Mouse (Mus musculus): Measurements from ENCODE around the gene Mum1.

Gene Mum1

GRCm38 (mm10) chr10:80226416-80227165, at the start of gene Mum1:
Gene Mum1, plus strand, starts transcription at chr10:80226434.
- DNase-seq (ENCODE audit: low read depth): peak; percentile 97

- no peak for DNase-seq (ENCODE audit: low read depth)
These were observed 48.6 kb upstream of the Mum1 start for GRCm38 (mm10) chr10:80177441-80178279.

GRCm38 (mm10) chr10:80179068-80180051, 46.9 kb upstream of the Mum1 start, which contains the start of gene Efna2:
Gene Efna2, plus strand, starts transcription at chr10:80179482.
- DNase-seq (ENCODE audit: low read depth): no peak

GRCm38 (mm10) chr10:80180288-80180687, 45.9 kb upstream of the Mum1 start:
- no peak for DNase-seq (ENCODE audit: low read depth)

- DNase-seq (ENCODE audit: low read depth): no peak
These were observed 45.4 kb upstream of the Mum1 start for GRCm38 (mm10) chr10:80180823-80181222.

GRCm38 (mm10) chr10:80182547-80182946, 43.7 kb upstream of the Mum1 start:
- DNase-seq (ENCODE audit: low read depth): no peak

- no peak for DNase-seq (ENCODE audit: low read depth)
These were observed 39.6 kb upstream of the Mum1 start for GRCm38 (mm10) chr10:80186649-80187048.

- no peak for DNase-seq (ENCODE audit: low read depth)
These were observed 38.5 kb upstream of the Mum1 start for GRCm38 (mm10) chr10:80187739-80188138.

- no peak for DNase-seq (ENCODE audit: low read depth)
These were observed 37.7 kb upstream of the Mum1 start for GRCm38 (mm10) chr10:80188453-80189024.

GRCm38 (mm10) chr10:80189999-80190398, 36.2 kb upstream of the Mum1 start:
- DNase-seq (ENCODE audit: low read depth): no peak

- no peak for DNase-seq (ENCODE audit: low read depth)
These were observed 35.7 kb upstream of the Mum1 start for GRCm38 (mm10) chr10:80190491-80191051.

GRCm38 (mm10) chr10:80193976-80194375, 32.3 kb upstream of the Mum1 start:
- no peak for DNase-seq (ENCODE audit: low read depth)

- DNase-seq (ENCODE audit: low read depth): no peak
These were observed 31.8 kb upstream of the Mum1 start for GRCm38 (mm10) chr10:80194441-80194840.

GRCm38 (mm10) chr10:80196167-80196566, 30.1 kb upstream of the Mum1 start:
- no peak for DNase-seq (ENCODE audit: low read depth)

- no peak for DNase-seq (ENCODE audit: low read depth)
These were observed 29.3 kb upstream of the Mum1 start for GRCm38 (mm10) chr10:80196778-80197581.

GRCm38 (mm10) chr10:80199440-80200008, 26.7 kb upstream of the Mum1 start:
- peak; percentile 85 for DNase-seq (ENCODE audit: low read depth)

GRCm38 (mm10) chr10:80200485-80200884, 25.7 kb upstream of the Mum1 start:
- DNase-seq (ENCODE audit: low read depth): no peak

- no peak for DNase-seq (ENCODE audit: low read depth)
These were observed 22.2 kb upstream of the Mum1 start for GRCm38 (mm10) chr10:80204055-80204454.

GRCm38 (mm10) chr10:80207201-80207600, 19.0 kb upstream of the Mum1 start:
- DNase-seq (ENCODE audit: low read depth): no peak

GRCm38 (mm10) chr10:80207676-80208075, 18.6 kb upstream of the Mum1 start:
- no peak for DNase-seq (ENCODE audit: low read depth)
